Mouse (Mus musculus) MEL (cell line): ENCODE measurements around the gene Rnf227. TPM values are rescaled to one million over a fixed set of nuclear protein-coding genes. Genes with fewer than 3 reads are reported as not detected.
A peak's percentile ranks its signal among the peaks of the same experiment; 100 is the strongest.

Experiments used
- DNase-seq: peaks from one replicate; pipeline ENCODE4 v3.0.0; 2011; ENCODE audit warnings: low read depth, low spot score
- H3K27ac ChIP-seq: 2 replicates; pipeline ENCODE4 v1.5.1; 2012; ENCODE audit warnings: low read depth, mild to moderate bottlenecking, control low read depth, low read length, moderate library complexity; ENCODE audit not compliant: control insufficient read depth
- H3K27me3 ChIP-seq, 2 experiments: fragments of 150-350 bp in 1 of 2; sonication (generic) in 1 of 2; 2 replicates each; pipeline ENCODE4 v1.6.1; 2012; ENCODE audit warnings: low read length in 2 of 2, mild to moderate bottlenecking in 2 of 2, improper control_type of control experiment in 1 of 2, moderate library complexity in 1 of 2; ENCODE audit not compliant: insufficient read depth in 2 of 2, control insufficient read depth in 1 of 2
- H3K36me3 ChIP-seq, 2 experiments: 2 replicates each; pipeline ENCODE4 v1.6.1; 2012 to 2014; ENCODE audit warnings: low read length in 2 of 2, improper control_type of control experiment in 1 of 2, inconsistent platforms in 1 of 2, mild to moderate bottlenecking in 1 of 2; ENCODE audit not compliant: insufficient read depth in 2 of 2, control insufficient read depth in 1 of 2
- H3K4me1 ChIP-seq, 2 experiments: fragments of 150-350 bp in 1 of 2; sonication (generic) in 1 of 2; 2 replicates each; pipeline ENCODE4 v1.6.1; 2012; ENCODE audit warnings: low read length in 2 of 2, improper control_type of control experiment in 1 of 2, mild to moderate bottlenecking in 1 of 2; ENCODE audit not compliant: insufficient read depth in 2 of 2, control insufficient read depth in 1 of 2
- H3K4me3 ChIP-seq, 2 experiments: fragments of 150-350 bp in 1 of 2; sonication (generic) in 1 of 2; 2 replicates each; pipeline ENCODE4 v1.5.1; 2012; ENCODE audit warnings: low read depth in 2 of 2, low read length in 2 of 2, mild to moderate bottlenecking in 2 of 2, moderate library complexity in 2 of 2, control low read depth in 1 of 2, improper control_type of control experiment in 1 of 2; ENCODE audit not compliant: control insufficient read depth in 1 of 2, insufficient read depth in 1 of 2
- H3K79me2 ChIP-seq: 2 replicates; pipeline ENCODE4 v1.6.1; 2012; ENCODE audit warnings: mild to moderate bottlenecking, low read length, moderate library complexity; ENCODE audit not compliant: control insufficient read depth, poor library complexity, insufficient read depth
- H3K9ac ChIP-seq: 2 replicates; pipeline ENCODE4 v1.6.1; 2012; ENCODE audit warnings: low read depth, mild to moderate bottlenecking, control low read depth, low read length, moderate library complexity; ENCODE audit not compliant: control insufficient read depth, poor library complexity, severe bottlenecking
- H3K9me3 ChIP-seq: fragments of 150-350 bp; sonication (generic); replicated peaks from 2 replicates; pipeline ENCODE4 v1.6.1; 2012; ENCODE audit warnings: mild to moderate bottlenecking, low read length, improper control_type of control experiment, moderate library complexity; ENCODE audit not compliant: insufficient read depth
- CTCF ChIP-seq, 3 experiments: IDR thresholded peaks in 2 of 3; conservative IDR thresholded peaks in 1 of 3; 2 replicates each; pipeline ENCODE4 v1.5.1; 2011 to 2012; ENCODE audit warnings: low read length in 3 of 3, low read depth in 2 of 3, mild to moderate bottlenecking in 2 of 3, improper control_type of control experiment in 1 of 3, inconsistent platforms in 1 of 3, mixed read lengths in 1 of 3, moderate library complexity in 1 of 3; ENCODE audit not compliant: control insufficient read depth in 1 of 3, insufficient read depth in 1 of 3, poor library complexity in 1 of 3, severe bottlenecking in 1 of 3
- ELF1 ChIP-seq: IDR thresholded peaks from 2 replicates; pipeline ENCODE4 v1.6.1; 2014; ENCODE audit warnings: low read depth, mild to moderate bottlenecking, inconsistent platforms, low read length, improper control_type of control experiment, moderate library complexity
- HCFC1 ChIP-seq: IDR thresholded peaks from 2 replicates; pipeline ENCODE4 v1.6.1; 2012; ENCODE audit warnings: low read depth, mild to moderate bottlenecking, inconsistent platforms, low read length, improper control_type of control experiment, moderate library complexity
- MAX ChIP-seq: IDR thresholded peaks from 2 replicates; pipeline ENCODE4 v1.6.1; 2011; ENCODE audit warnings: low read length, improper control_type of control experiment
- MYC ChIP-seq: IDR thresholded peaks from 2 replicates; pipeline ENCODE4 v1.6.1; 2011; ENCODE audit warnings: low read depth, mild to moderate bottlenecking, low read length, improper control_type of control experiment, moderate library complexity
- NRF1 ChIP-seq: IDR thresholded peaks from 2 replicates; pipeline ENCODE4 v1.6.1; 2014; ENCODE audit warnings: low read depth, mild to moderate bottlenecking, inconsistent platforms, low read length, improper control_type of control experiment, moderate library complexity; ENCODE audit not compliant: poor library complexity, insufficient read depth, severe bottlenecking
- POLR2A ChIP-seq, 2 experiments: IDR thresholded peaks; 2 replicates each; pipeline ENCODE4 v1.6.1; 2011 to 2012; ENCODE audit warnings: low read length in 2 of 2, mild to moderate bottlenecking in 2 of 2, control low read depth in 1 of 2, improper control_type of control experiment in 1 of 2, low read depth in 1 of 2, moderate library complexity in 1 of 2; ENCODE audit not compliant: control insufficient read depth in 1 of 2, insufficient read depth in 1 of 2, poor library complexity in 1 of 2
- RAD21 ChIP-seq: IDR thresholded peaks from 2 replicates; pipeline ENCODE4 v1.6.1; 2011; ENCODE audit warnings: mild to moderate bottlenecking, low read depth, low read length, improper control_type of control experiment
- RCOR1 ChIP-seq: IDR thresholded peaks from 2 replicates; pipeline ENCODE4 v1.6.1; 2012; ENCODE audit warnings: low read depth, mild to moderate bottlenecking, inconsistent platforms, low read length, improper control_type of control experiment
- SIN3A ChIP-seq: IDR thresholded peaks from 2 replicates; pipeline ENCODE4 v1.6.1; 2012; ENCODE audit warnings: low read length, improper control_type of control experiment, inconsistent platforms
- SMC3 ChIP-seq: IDR thresholded peaks from 2 replicates; pipeline ENCODE4 v1.6.1; 2011; ENCODE audit warnings: low read depth, low read length, improper control_type of control experiment
- TAL1 ChIP-seq: IDR thresholded peaks from 2 replicates; pipeline ENCODE4 v1.6.1; 2012; ENCODE audit warnings: mild to moderate bottlenecking, inconsistent platforms, low read length, moderate library complexity, mixed read lengths
- TCF12 ChIP-seq: IDR thresholded peaks from 2 replicates; pipeline ENCODE4 v1.6.1; 2014; ENCODE audit warnings: low read depth, mild to moderate bottlenecking, inconsistent platforms, low read length, improper control_type of control experiment, moderate library complexity
- UBTF ChIP-seq: IDR thresholded peaks from 2 replicates; pipeline ENCODE4 v1.6.1; 2012; ENCODE audit warnings: low read depth, mild to moderate bottlenecking, inconsistent platforms, low read length, improper control_type of control experiment, moderate library complexity, borderline replicate concordance; ENCODE audit not compliant: insufficient read depth
- USF2 ChIP-seq, 2 experiments: IDR thresholded peaks; 2 replicates each; pipeline ENCODE4 v1.6.1; 2011 to 2012; ENCODE audit warnings: improper control_type of control experiment in 2 of 2, low read length in 2 of 2, borderline replicate concordance in 1 of 2, inconsistent platforms in 1 of 2, low read depth in 1 of 2, mild to moderate bottlenecking in 1 of 2; ENCODE audit not compliant: insufficient read depth in 1 of 2
- ZC3H11A ChIP-seq: IDR thresholded peaks from 2 replicates; pipeline ENCODE4 v1.6.1; 2012; ENCODE audit warnings: low read depth, mild to moderate bottlenecking, inconsistent platforms, low read length, improper control_type of control experiment
- ZKSCAN1 ChIP-seq: IDR thresholded peaks from 2 replicates; pipeline ENCODE4 v1.6.1; 2012; ENCODE audit warnings: low read depth, mild to moderate bottlenecking, inconsistent platforms, low read length, improper control_type of control experiment, moderate library complexity
- ZMIZ1 ChIP-seq: IDR thresholded peaks from 2 replicates; pipeline ENCODE4 v1.6.1; 2012; ENCODE audit warnings: low read depth, mild to moderate bottlenecking, inconsistent platforms, low read length, improper control_type of control experiment, moderate library complexity
- ZNF384 ChIP-seq: IDR thresholded peaks from 2 replicates; pipeline ENCODE4 v1.6.1; 2012; ENCODE audit warnings: low read depth, mild to moderate bottlenecking, inconsistent platforms, low read length, improper control_type of control experiment
- polyA plus RNA-seq, 2 experiments: library from polyadenylated mRNA; stranded (reverse) in 1 of 2; unstranded in 1 of 2; fragments of >175 nt in 1 of 2; fragments of >200 nt in 1 of 2; gene quantifications; 2 replicates each; pipeline versions ENCODE4 v1.2.1 to v1.2.4; 2012; ENCODE audit warnings: low replicate concordance in 2 of 2, low read depth in 1 of 2; ENCODE audit not compliant: insufficient read length in 2 of 2, insufficient read depth in 1 of 2, missing spikeins in 1 of 2
- total RNA-seq: library from RNA; depleted of rRNA; stranded (reverse); fragments of 300-350 nt; gene quantifications from 2 replicates; pipeline ENCODE4 v1.2.3, GENCODE M21; 2012

Rnf227 gene
- total and polyA plus RNA-seq, 3 experiments = 11.5 to 12.4 TPM; not detected in 1

GRCm38 (mm10) chr11:69389531-69390399 lies 49.5 kb downstream of the Rnf227 start:
- TF ChIP-seq HCFC1 (no peak), SIN3A (no peak), MYC (no peak), POLR2A (IDR thresholded peaks at IDR 0.05; ENCODE audit: control insufficient read depth in 1 of 2, insufficient read depth in 1 of 2, low read depth in 1 of 2, low read length in 2 of 2, poor library complexity in 1 of 2) (0 out of 4 replicates have a peak, but pooled peaks of 1 of the 2 experiments have one; percentile 6), MAX (no peak), RCOR1 (no peak), SMC3 (no peak), NRF1 (no peak)
- TF ChIP-seq, all 39 proteins: peak for 1
- Histone ChIP-seq H3K27me3 (no peaks in the 10 kb centered on the region), H3K4me1 (no peaks in the 10 kb centered on the region), H3K9me3 (no peaks in the 10 kb centered on the region), H3K36me3 (no peaks in the 10 kb centered on the region; a peak in 1 of 4 replicates), H3K79me2 (peaks cover 5% of the 10 kb centered on the region), H3K27ac (no peak overlapping the region), H3K4me3 (no peak overlapping the region), H3K9ac (no peak overlapping the region)
- no peak for DNase-seq

- peak; percentile 86 for DNase-seq
- no peaks in the 10 kb centered on the region for H3K27me3 ChIP-seq
- H3K79me2 ChIP-seq = peaks cover 7% of the 10 kb centered on the region
- no peak overlapping the region for H3K27ac ChIP-seq
- no peak overlapping the region for H3K4me3 ChIP-seq
- H3K9ac ChIP-seq = no peak overlapping the region
- no peaks in the 10 kb centered on the region; a peak in 1 of 4 replicates for H3K36me3 ChIP-seq
- TF ChIP-seq RAD21 (peak; percentile 81), HCFC1 (0 out of 2 replicates have a peak, but pooled peaks have one; percentile 32), ZKSCAN1 (peak; percentile 79; the same call in 1 of the 2 replicates), ELF1 (no peak), ZMIZ1 (no peak), UBTF (no peak), POLR2A (IDR thresholded peaks at IDR 0.05; ENCODE audit: control insufficient read depth in 1 of 2, insufficient read depth in 1 of 2, low read depth in 1 of 2, low read length in 2 of 2, poor library complexity in 1 of 2) (no peak), ZC3H11A (peak; percentile 96), USF2 (IDR thresholded peaks at IDR 0.05; ENCODE audit: borderline replicate concordance in 1 of 2, insufficient read depth in 1 of 2, low read depth in 1 of 2, low read length in 2 of 2) (no peak), TCF12 (no peak), TAL1 (no peak), SIN3A (peak; percentile 57), SMC3 (peak; percentile 92), CTCF (IDR thresholded peaks at IDR 0.05 in 2 of 3, conservative IDR thresholded peaks at IDR 0.05 in 1 of 3; ENCODE audit: control insufficient read depth in 1 of 3, insufficient read depth in 1 of 3, low read depth in 2 of 3, low read length in 3 of 3, poor library complexity in 1 of 3, severe bottlenecking in 1 of 3) (peak; percentile 48 to 80 (median 49); a peak in 5 of 6 replicates), ZNF384 (peak; percentile 98)
- H3K4me1 ChIP-seq = no peaks in the 10 kb centered on the region
- no peaks in the 10 kb centered on the region for H3K9me3 ChIP-seq
These were observed 50.3 kb downstream of the Rnf227 start for GRCm38 (mm10) chr11:69390400-69391034.
